Mouse (Mus musculus) forebrain, postnatal 0 days (tissue): ENCODE measurements around the gene Mms19. TPM values are rescaled to one million over a fixed set of nuclear protein-coding genes. Genes with fewer than 3 reads are reported as not detected.
"Not testable (repeated sequence)": the region's sequence is repeated elsewhere in the genome, so short reads cannot be mapped to it uniquely, and the experiment has no call there.

Experiments used
- ATAC-seq: fragments of 200-750 bp; cut with Nextera tagmentation; 2 replicates; pipeline ENCODE4 v1.8.0; 2017; ENCODE audit warnings: mild to moderate bottlenecking, moderate library complexity
- DNase-seq: peaks from one replicate; pipeline ENCODE4 v3.0.0-alpha.2; 2015
- H3K27ac ChIP-seq: fragments of 300-500 bp; sonication (generic); 2 replicates; pipeline ENCODE4 v1.5.1; 2014; ENCODE audit warnings: low read depth, mild to moderate bottlenecking, antibody characterized with exemption, low read length, moderate library complexity, mixed read lengths
- H3K27me3 ChIP-seq: fragments of 300-500 bp; sonication (generic); 2 replicates; pipeline ENCODE4 v1.6.1; 2014; ENCODE audit warnings: mild to moderate bottlenecking, low read length, mixed read lengths; ENCODE audit not compliant: insufficient read depth
- H3K36me3 ChIP-seq: fragments of 300-500 bp; sonication (generic); 2 replicates; pipeline ENCODE4 v1.6.1; 2014; ENCODE audit warnings: mild to moderate bottlenecking, moderate library complexity; ENCODE audit not compliant: insufficient read depth
- H3K4me1 ChIP-seq: fragments of 300-500 bp; sonication (generic); 2 replicates; pipeline ENCODE4 v1.6.1; 2014; ENCODE audit warnings: antibody characterized with exemption; ENCODE audit not compliant: insufficient read depth
- H3K4me2 ChIP-seq: fragments of 300-500 bp; sonication (generic); 2 replicates; pipeline ENCODE4 v1.6.1; 2014; ENCODE audit warnings: low read depth, mild to moderate bottlenecking, moderate library complexity
- H3K4me3 ChIP-seq: fragments of 300-500 bp; sonication (generic); 2 replicates; pipeline ENCODE4 v1.5.1; 2014; ENCODE audit warnings: low read depth, low read length, mixed read lengths
- H3K9ac ChIP-seq: fragments of 300-500 bp; sonication (generic); 2 replicates; pipeline ENCODE4 v1.6.1; 2014; ENCODE audit warnings: mild to moderate bottlenecking
- H3K9me3 ChIP-seq: fragments of 300-500 bp; sonication (generic); 2 replicates; pipeline ENCODE4 v1.6.1; 2016; ENCODE audit warnings: low read length
- CTCF ChIP-seq: sonication (generic); IDR thresholded peaks from 2 replicates; pipeline ENCODE4 v1.5.1; 2016; ENCODE audit warnings: antibody characterized with exemption, control low read depth, low read depth
- WGBS: fragments of 180-500 bp; shearing (Covaris S2); extraction: QIAGEN DNeasy Blood & Tissue Kit; methylation state at CpG from one replicate; pipeline ENCODE4 v1.1.7; 2014; 5-methylcytosine and 5-hydroxymethylcytosine counted together
- polyA plus RNA-seq: library from polyadenylated mRNA; unstranded; fragments of >200 nt; fragmentation: Nextera tagmentation; extraction: Ambion mirVana; gene quantifications from 2 replicates; pipeline ENCODE4 v1.2.1, GENCODE M21; 2015
- total RNA-seq: library from RNA; depleted of rRNA; stranded (reverse); fragments of >200 nt; gene quantifications from 2 replicates; pipeline ENCODE4 v1.2.3, GENCODE M21; 2014

Mms19 gene
- total and polyA plus RNA-seq, 2 experiments from 2014 or later: 25.8 to 66.5 TPM

GRCm38 (mm10) chr19:41915294-41915693 lies 65.7 kb downstream of the Mms19 start:
- no peak overlapping the region for H3K9ac ChIP-seq
- peaks cover 32% of the 10 kb centered on the region for H3K36me3 ChIP-seq
- no peak overlapping the region for H3K27ac ChIP-seq
- 94% methylated on average over 3 of the region's 3 CpGs for WGBS
- no peak for TF ChIP-seq CTCF
- H3K27me3 ChIP-seq: no peaks in the 10 kb centered on the region
- DNase-seq: no peak
- H3K4me1 ChIP-seq: peaks cover 19% of the 10 kb centered on the region
- no peaks in the 10 kb centered on the region for H3K9me3 ChIP-seq
- no peak overlapping the region for H3K4me2 ChIP-seq
- no peak overlapping the region for H3K4me3 ChIP-seq
- no peak for ATAC-seq

GRCm38 (mm10) chr19:41914592-41914882 lies 66.4 kb downstream of the Mms19 start:
- H3K9ac ChIP-seq, H3K27me3 ChIP-seq, ATAC-seq, H3K4me2 ChIP-seq, H3K27ac ChIP-seq, H3K9me3 ChIP-seq, DNase-seq, H3K4me3 ChIP-seq: not testable (repeated sequence)
- H3K36me3 ChIP-seq: peaks cover 27% of the 10 kb centered on the region
- peaks cover 19% of the 10 kb centered on the region for H3K4me1 ChIP-seq

GRCm38 (mm10) chr19:41913774-41914591 lies 67.0 kb downstream of the Mms19 start:
- TF ChIP-seq CTCF: no peak
- Histone ChIP-seq H3K27me3 (no peaks in the 10 kb centered on the region), H3K4me1 (peaks cover 19% of the 10 kb centered on the region), H3K4me3 (peak overlapping the region; percentile 85; the same call in 1 of the 2 replicates), H3K9ac (peak overlapping the region; percentile 28), H3K36me3 (peaks cover 21% of the 10 kb centered on the region), H3K27ac (no peak overlapping the region), H3K9me3 (no peaks in the 10 kb centered on the region), H3K4me2 (peak overlapping the region; percentile 86)
- DNase-seq (no peak), ATAC-seq (no peak)
- WGBS: 29% methylated on average over 6 of the region's 6 CpGs

DNA sequence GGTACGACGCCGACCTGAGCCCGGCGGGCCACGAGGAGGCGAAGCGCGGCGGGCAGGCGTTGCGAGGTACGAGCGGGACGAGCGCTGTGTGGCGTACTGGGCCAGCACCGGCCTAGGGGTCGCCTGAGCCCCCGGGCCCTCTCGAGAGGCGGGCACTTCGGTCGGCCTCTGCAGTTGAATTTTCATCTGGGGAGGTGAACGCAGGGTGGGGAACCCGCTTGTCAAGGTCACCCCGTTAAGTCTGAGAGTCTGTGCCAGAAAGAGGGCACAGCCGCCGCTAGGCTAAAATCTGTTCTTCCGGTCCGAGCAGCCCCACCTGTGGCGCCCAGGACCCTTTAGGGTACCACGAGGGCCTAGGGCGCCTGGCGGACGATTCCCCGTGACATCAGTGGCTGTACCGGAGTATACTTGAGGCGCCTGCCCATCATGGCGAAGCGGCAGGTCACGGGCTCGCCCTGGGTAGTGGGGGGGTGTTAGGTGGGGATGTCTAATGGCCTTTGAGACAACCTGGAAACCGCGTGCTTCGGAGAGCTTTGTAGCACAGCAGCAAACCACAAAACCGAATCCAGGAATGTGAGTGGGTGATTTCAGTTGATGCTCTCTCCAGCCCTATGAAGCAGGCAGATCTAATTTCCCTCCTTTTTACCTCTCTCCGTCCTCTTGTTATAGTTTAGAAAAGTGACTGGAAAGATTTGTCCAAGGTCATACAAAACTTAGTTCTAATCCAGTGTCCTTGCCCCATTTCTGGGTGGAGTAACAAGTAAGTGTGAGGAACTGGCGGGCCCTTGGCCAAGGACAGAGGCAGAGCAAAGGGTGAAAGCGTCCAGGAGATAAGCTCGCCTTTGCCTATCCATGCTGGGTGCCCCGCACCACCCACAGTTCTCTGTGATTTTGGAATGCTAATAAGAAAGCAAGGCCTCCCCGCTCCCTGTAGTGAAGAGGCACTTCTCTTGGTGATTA lies 68.6 kb downstream of the Mms19 start:
- H3K4me2 ChIP-seq: peak overlapping the region; percentile 86

GRCm38 (mm10) chr19:41911178-41912073 lies 69.5 kb downstream of the Mms19 start, which contains the start of gene Pgam1:
Gene Pgam1, plus strand, starts transcription at chr19:41911923.
- ATAC-seq: peak; percentile 97
- peak within 1 kb of the TSS; percentile 86 for H3K4me2 ChIP-seq
- H3K9me3 ChIP-seq: no peaks in the 10 kb centered on the region
- H3K9ac ChIP-seq: peak within 1 kb of the TSS; percentile 85
- H3K36me3 ChIP-seq: peaks cover 8% of the 10 kb centered on the region
- H3K4me3 ChIP-seq: peak within 1 kb of the TSS; percentile 85
- peak; percentile 100 for DNase-seq
- peaks cover 19% of the 10 kb centered on the region for H3K4me1 ChIP-seq
- no peak for TF ChIP-seq CTCF
- 4% methylated on average over 50 of the region's 54 CpGs for WGBS
- no peaks in the 10 kb centered on the region for H3K27me3 ChIP-seq
- H3K27ac ChIP-seq: peak within 1 kb of the TSS; percentile 84

More for the DNA sequence above, 68.6 kb downstream of the Mms19 start:
- ATAC-seq (peak; percentile 65), DNase-seq (peak; percentile 64)
- peak overlapping the region; percentile 84 for H3K27ac ChIP-seq
- H3K4me1 ChIP-seq: peaks cover 19% of the 10 kb centered on the region
- WGBS: 3% methylated on average over 53 of the region's 53 CpGs
- H3K27me3 ChIP-seq: no peaks in the 10 kb centered on the region
- no peaks in the 10 kb centered on the region for H3K9me3 ChIP-seq
- H3K36me3 ChIP-seq: peaks cover 15% of the 10 kb centered on the region
- H3K4me3 ChIP-seq: peak overlapping the region; percentile 85
- H3K9ac ChIP-seq: peak overlapping the region; percentile 85
- TF ChIP-seq CTCF: no peak; the same call in 1 of the 2 replicates

- Histone ChIP-seq H3K9me3 (no peaks in the 10 kb centered on the region), H3K27me3 (no peaks in the 10 kb centered on the region), H3K4me1 (peaks cover 19% of the 10 kb centered on the region), H3K9ac (no peak overlapping the region), H3K27ac (no peak overlapping the region), H3K4me2 (no peak overlapping the region), H3K4me3 (no peak overlapping the region), H3K36me3 (no peaks in the 10 kb centered on the region)
- no peak for DNase-seq
- no peak for ATAC-seq
- TF ChIP-seq CTCF: no peak
- 84% methylated on average over 2 of the region's 2 CpGs for WGBS
Observed at GRCm38 (mm10) chr19:41910396-41910795, 70.6 kb downstream of the Mms19 start.
